Mouse (Mus musculus): ENCODE data around the gene Hck. TPM values are rescaled to one million over a fixed set of nuclear protein-coding genes. Genes with fewer than 3 reads are reported as not detected.

Gene Hck
- polyA plus RNA-seq, 1 experiment, result 4.4 TPM

DNA sequence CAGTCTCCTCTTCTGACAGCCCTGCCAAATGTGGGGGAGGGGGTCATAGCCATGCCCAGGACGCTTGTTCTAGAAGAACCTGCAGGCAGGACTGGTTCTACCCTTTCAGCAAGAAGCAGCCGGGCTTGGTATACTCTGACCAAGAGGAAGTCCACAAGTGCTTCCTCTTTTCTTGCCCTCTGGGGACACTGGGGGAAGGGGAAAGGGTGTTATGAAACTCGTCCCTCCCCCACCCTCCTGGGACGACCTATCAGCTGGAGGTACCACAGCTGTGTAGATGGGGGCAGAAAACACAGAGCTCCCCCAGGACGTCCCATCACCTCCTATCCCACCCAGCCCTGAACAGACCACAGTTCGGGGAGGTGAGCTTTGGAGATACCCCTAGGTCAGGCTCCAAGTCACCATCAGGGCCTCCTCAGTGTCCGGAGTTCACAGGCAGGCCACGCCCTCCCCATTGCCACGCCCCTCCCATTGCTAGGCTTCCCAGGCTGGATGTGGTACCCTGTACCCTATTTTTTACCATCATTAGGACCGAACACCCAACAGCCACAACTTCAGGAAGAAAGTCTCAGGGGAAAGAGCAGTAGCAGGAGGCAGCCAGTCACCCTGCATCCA lies 17.6 kb upstream of the Hck start:
- no peak for DNase-seq (ENCODE audit: low read depth)

DNA sequence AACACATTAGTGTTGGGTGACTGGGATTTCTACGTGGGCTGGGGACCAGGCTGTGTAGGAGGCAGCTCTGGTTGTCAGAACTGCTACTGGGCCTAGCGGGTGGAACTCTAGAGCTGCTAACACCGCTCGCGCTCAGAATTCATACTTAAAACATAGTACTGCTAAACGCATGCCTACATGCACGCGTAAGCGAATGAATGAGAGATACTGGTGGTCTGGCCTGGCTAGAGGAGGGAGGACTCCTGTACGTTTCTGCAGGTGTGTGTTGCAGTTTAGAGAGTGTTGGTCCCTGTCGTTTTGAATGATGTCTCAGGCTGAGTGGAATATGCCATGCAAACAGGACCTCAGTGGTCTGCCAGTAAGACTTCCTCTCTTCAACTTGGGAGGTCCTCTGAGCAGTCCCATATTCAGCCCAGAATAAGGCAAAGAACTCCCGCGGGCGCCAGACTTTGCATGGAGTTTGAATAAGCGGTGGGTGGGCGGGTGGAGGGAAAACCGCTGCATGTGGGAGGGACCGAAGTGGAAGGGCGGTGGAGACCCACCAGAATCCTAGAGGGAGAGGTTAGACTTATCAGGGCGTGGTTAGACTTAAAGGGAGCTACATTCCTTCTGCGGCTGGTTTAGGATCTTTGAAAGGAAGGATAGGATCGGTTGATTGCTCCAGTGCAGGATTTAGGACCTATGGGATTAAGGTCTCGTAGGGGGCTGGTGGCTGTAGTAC lies 1.1 kb upstream of the Hck start:
- DNase-seq (ENCODE audit: low read depth), result no peak

- no peak for DNase-seq (ENCODE audit: low read depth)
Observed at GRCm38 (mm10) chr2:153107802-153108201, 466 bp upstream of the Hck start.

DNA sequence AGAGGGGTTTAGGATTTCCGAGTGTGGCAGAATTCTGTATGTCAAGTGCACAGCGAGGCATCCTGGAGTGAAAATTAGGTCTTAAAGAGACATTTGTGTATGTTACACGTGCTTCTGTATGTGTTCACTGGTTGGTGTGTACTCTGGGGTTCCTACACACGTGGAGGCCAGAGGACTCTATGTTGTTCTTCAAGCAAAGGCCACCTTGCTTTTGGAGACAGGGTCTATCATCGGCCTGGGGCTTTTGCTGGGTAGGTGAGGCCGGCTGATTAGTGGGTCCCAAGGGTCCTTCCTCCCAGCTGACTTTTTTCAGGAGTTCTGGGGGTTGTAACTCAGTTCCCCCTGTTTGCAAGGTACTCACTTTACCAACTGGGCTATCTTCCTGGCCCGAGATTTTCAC lies 1.3 kb downstream of the Hck start:
- DNase-seq (ENCODE audit: low read depth), result no peak

- no peak for DNase-seq (ENCODE audit: low read depth)
Observed at GRCm38 (mm10) chr2:153111298-153111697, 3.0 kb downstream of the Hck start.

DNA sequence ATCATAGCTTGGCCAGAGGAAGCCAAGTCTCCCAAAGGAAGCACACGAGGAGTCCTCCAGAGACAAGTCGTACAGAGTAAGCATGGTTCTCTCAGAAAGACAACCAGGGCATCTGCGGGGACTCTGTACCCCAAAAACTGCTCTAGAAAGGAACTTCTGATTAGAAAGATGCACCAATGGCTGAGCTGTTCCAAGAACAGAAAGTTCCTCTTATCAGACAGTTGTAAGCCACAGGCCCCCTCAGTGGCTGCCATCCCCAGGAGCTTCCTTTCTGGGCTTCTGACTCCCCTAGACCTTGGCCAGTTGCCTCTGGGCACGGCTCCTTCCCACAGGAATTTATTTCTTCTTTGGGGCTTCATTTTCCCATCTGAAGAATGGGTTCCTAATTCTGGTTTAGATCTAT lies 7.4 kb downstream of the Hck start:
- DNase-seq (ENCODE audit: low read depth), result no peak

DNA sequence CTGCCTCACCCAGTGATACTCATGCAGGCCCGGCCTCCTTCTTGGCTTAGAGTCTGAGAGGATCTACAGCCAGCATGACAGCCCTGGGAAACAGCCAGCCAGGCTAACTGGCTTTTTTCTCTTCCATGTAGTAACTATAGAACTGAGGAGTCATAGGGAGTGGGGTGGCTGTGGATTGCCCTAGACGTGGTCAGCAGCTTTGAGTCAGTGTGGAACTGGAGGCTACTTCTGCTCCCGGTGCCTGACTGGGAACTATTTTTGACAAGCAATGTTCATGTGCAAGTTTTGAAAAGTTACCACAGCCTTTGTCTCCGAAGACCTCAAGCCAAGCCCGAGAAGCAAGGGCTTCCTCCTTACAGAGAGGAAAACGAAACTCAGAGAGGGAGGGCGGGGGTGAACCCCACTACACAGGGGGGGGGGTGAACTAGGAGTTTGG lies 8.8 kb downstream of the Hck start:
- no peak for DNase-seq (ENCODE audit: low read depth)

DNA sequence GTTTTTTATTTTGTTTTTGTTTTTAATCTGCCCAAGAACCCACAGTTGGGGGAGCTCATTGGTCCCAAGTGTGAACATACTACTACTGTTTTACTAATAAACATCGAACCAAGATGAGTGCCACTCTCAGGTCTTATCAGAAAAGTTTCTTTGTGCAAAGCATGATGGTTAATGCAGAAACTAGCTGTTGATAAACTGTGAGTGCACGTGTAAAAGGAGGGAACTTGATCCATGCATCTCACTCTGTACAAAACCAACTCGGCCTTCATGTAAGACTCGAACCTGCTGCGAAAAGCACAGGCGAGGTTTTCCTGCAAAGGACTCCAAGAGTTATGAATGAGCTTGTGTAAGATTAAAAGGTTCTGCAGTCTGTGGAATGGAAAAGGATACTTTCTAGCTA lies 11.2 kb downstream of the Hck start:
- DNase-seq (ENCODE audit: low read depth), result no peak

DNA sequence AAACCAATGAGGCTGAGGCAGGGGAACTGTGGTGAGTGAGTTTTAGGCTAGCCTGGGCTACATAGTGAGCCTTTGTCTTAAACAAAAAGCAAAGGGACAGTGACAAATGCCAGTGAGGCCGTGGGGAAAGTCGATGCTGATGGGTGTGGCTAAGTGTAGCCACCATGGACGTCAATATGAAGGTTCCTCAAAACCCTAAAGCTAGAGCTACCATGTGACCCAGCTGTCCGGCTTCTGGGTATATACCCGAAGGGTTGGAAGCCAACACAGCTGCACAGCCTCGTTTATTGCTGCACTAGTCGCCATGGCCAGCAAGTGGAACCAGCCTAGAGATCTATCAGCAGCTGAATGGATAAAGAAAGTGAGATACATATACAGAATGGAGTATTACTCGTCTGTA lies 11.9 kb downstream of the Hck start:
- DNase-seq (ENCODE audit: low read depth), result no peak

GRCm38 (mm10) chr2:153121821-153122615 lies 13.8 kb downstream of the Hck start:
- DNase-seq (ENCODE audit: low read depth), result no peak

GRCm38 (mm10) chr2:153122701-153123100 lies 14.4 kb downstream of the Hck start:
- no peak for DNase-seq (ENCODE audit: low read depth)

- no peak for DNase-seq (ENCODE audit: low read depth)
Observed at GRCm38 (mm10) chr2:153125875-153126274, 17.6 kb downstream of the Hck start.

GRCm38 (mm10) chr2:153131019-153131418 lies 22.8 kb downstream of the Hck start:
- DNase-seq (ENCODE audit: low read depth), result no peak

DNA sequence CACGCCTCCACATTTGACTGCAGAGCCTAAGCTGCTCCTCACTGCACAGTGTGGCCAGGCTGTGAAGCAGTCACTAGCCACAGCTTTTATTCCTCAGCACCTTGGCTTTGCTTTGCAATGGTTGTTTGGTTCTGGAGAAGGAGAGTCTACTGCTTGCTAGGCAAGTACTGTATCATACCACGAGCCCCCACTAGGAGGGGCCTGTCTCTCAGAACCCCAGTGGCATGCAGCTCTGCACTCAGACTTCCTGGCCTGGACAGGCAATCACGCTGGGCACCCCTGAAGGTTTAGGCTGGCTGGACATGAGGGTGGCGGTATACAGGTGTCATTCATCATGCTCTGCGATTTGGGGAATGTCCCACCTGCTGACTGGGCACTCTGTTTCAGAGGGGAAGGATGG lies 26.0 kb downstream of the Hck start:
- no peak for DNase-seq (ENCODE audit: low read depth)

- peak; percentile 36 for DNase-seq (ENCODE audit: low read depth)
Observed at GRCm38 (mm10) chr2:153136211-153136610, 27.9 kb downstream of the Hck start.

GRCm38 (mm10) chr2:153139158-153139557 lies 30.9 kb downstream of the Hck start:
- DNase-seq (ENCODE audit: low read depth), result no peak

- DNase-seq (ENCODE audit: low read depth), result no peak
Observed at GRCm38 (mm10) chr2:153139996-153140613, 31.8 kb downstream of the Hck start.

GRCm38 (mm10) chr2:153142620-153143199 lies 34.4 kb downstream of the Hck start:
- no peak for DNase-seq (ENCODE audit: low read depth)

DNA sequence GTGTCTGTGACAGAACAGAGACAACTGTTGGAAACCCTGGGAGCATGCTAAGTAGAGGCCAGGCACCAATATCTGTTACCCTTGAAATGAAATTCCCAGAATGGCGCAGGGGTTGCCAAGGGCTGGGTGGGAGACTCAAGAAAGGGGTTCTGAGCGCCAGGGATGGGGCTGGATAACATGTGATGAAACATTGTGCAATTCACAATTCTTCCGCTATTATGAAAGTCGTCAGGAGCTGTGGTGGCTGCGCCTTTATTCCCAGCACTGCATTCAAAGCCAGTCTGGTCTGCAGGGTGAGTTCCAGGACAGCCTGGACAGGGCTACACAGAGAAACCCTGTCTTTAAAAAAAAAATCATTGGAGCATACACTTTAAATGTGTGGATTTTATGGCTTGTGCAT lies 37.1 kb downstream of the Hck start:
- DNase-seq (ENCODE audit: low read depth), result no peak

GRCm38 (mm10) chr2:153147236-153147635 lies 39.0 kb downstream of the Hck start:
- no peak for DNase-seq (ENCODE audit: low read depth)

- DNase-seq (ENCODE audit: low read depth), result no peak
Observed at GRCm38 (mm10) chr2:153147715-153148114, 39.4 kb downstream of the Hck start.

- DNase-seq (ENCODE audit: low read depth), result no peak
Observed at GRCm38 (mm10) chr2:153149742-153150141, 41.5 kb downstream of the Hck start.

Measured in gonadal fat pad, adult 2 months (tissue).